Mouse (Mus musculus) myocyte (in vitro differentiated cells): ENCODE results near the gene AL732309.1. TPM values are rescaled to one million over a fixed set of nuclear protein-coding genes. Genes with fewer than 3 reads are reported as not detected.

Experiments used
- H3K27me3 ChIP-seq: one replicate; pipeline ENCODE4 v1.6.1; 2011; ENCODE audit not compliant: control insufficient read depth, insufficient read depth, insufficient read length
- H3K36me3 ChIP-seq: one replicate; pipeline ENCODE4 v1.6.1; 2011; ENCODE audit not compliant: control insufficient read depth, insufficient read depth
- H3K4me2 ChIP-seq: one replicate; pipeline ENCODE4 v1.6.1; 2011; ENCODE audit warnings: low read depth, control low read depth
- H3K4me3 ChIP-seq: one replicate; pipeline ENCODE4 v1.5.1; 2011; ENCODE audit warnings: mild to moderate bottlenecking, control low read depth, moderate library complexity
- H3K79me2 ChIP-seq: one replicate; pipeline ENCODE4 v1.6.1; 2011; ENCODE audit not compliant: control insufficient read depth, insufficient read depth
- H3ac ChIP-seq: one replicate; pipeline ENCODE4 v1.6.1; 2011; ENCODE audit not compliant: control insufficient read depth, insufficient read length
- CEBPB ChIP-seq: IDR thresholded peaks from 2 replicates; pipeline ENCODE4 v1.6.1; 2011; ENCODE audit warnings: mild to moderate bottlenecking, moderate library complexity; ENCODE audit not compliant: poor library complexity, insufficient read depth, severe bottlenecking
- E2F4 ChIP-seq: IDR thresholded peaks from one replicate; pipeline ENCODE4 v1.6.1; 2011; ENCODE audit warnings: mild to moderate bottlenecking, control low read depth, moderate library complexity; ENCODE audit not compliant: insufficient read depth
- MAX ChIP-seq: IDR thresholded peaks from one replicate; pipeline ENCODE4 v1.6.1; 2011; ENCODE audit warnings: low read depth, mild to moderate bottlenecking, control low read depth
- MYOD1 ChIP-seq, 3 experiments: IDR thresholded peaks; one replicate each; pipeline ENCODE4 v1.6.1; 2011; ENCODE audit warnings: control low read depth in 2 of 3, low read depth in 2 of 3, mild to moderate bottlenecking in 2 of 3, moderate library complexity in 1 of 3; ENCODE audit not compliant: insufficient read length in 2 of 3, control insufficient read depth in 1 of 3
- MYOG ChIP-seq, 3 experiments: IDR thresholded peaks; one replicate each; pipeline ENCODE4 v1.6.1; 2011; ENCODE audit warnings: control low read depth in 2 of 3, low read depth in 2 of 3, mild to moderate bottlenecking in 2 of 3; ENCODE audit not compliant: insufficient read length in 2 of 3, control insufficient read depth in 1 of 3, insufficient read depth in 1 of 3
- POLR2A ChIP-seq: IDR thresholded peaks from one replicate; pipeline ENCODE4 v1.6.1; 2011; ENCODE audit warnings: low read depth, mild to moderate bottlenecking, control low read depth, moderate library complexity; ENCODE audit not compliant: insufficient read length
- POLR2AphosphoS2 ChIP-seq: IDR thresholded peaks from one replicate; pipeline ENCODE4 v1.6.1; 2011; ENCODE audit warnings: low read depth, control low read depth; ENCODE audit not compliant: insufficient read length
- REST ChIP-seq: IDR thresholded peaks from one replicate; pipeline ENCODE4 v1.6.1; 2011; ENCODE audit warnings: mild to moderate bottlenecking, control low read depth, moderate library complexity; ENCODE audit not compliant: insufficient read depth, insufficient read length
- SRF ChIP-seq: IDR thresholded peaks from one replicate; pipeline ENCODE4 v1.6.1; 2011; ENCODE audit warnings: low read depth; ENCODE audit not compliant: control insufficient read depth, insufficient read length
- TCF12 ChIP-seq: IDR thresholded peaks from one replicate; pipeline ENCODE4 v1.6.1; 2011; ENCODE audit warnings: mild to moderate bottlenecking, control low read depth; ENCODE audit not compliant: poor library complexity, insufficient read depth, severe bottlenecking
- TCF3 ChIP-seq: IDR thresholded peaks from one replicate; pipeline ENCODE4 v1.6.1; 2011; ENCODE audit warnings: low read depth, control low read depth; ENCODE audit not compliant: insufficient read length
- USF1 ChIP-seq: IDR thresholded peaks from one replicate; pipeline ENCODE4 v1.6.1; 2011; ENCODE audit warnings: low read depth, mild to moderate bottlenecking, control low read depth, moderate library complexity
- polyA plus RNA-seq: library from polyadenylated mRNA; unstranded; fragments of >200 nt; fragmentation: generic; extraction: Trizol; gene quantifications from one replicate; pipeline ENCODE4 v1.2.1, GENCODE M21; 2012; ENCODE audit warnings: missing spikeins

AL732309.1 gene
- polyA plus RNA-seq: 4.5 TPM

DNA sequence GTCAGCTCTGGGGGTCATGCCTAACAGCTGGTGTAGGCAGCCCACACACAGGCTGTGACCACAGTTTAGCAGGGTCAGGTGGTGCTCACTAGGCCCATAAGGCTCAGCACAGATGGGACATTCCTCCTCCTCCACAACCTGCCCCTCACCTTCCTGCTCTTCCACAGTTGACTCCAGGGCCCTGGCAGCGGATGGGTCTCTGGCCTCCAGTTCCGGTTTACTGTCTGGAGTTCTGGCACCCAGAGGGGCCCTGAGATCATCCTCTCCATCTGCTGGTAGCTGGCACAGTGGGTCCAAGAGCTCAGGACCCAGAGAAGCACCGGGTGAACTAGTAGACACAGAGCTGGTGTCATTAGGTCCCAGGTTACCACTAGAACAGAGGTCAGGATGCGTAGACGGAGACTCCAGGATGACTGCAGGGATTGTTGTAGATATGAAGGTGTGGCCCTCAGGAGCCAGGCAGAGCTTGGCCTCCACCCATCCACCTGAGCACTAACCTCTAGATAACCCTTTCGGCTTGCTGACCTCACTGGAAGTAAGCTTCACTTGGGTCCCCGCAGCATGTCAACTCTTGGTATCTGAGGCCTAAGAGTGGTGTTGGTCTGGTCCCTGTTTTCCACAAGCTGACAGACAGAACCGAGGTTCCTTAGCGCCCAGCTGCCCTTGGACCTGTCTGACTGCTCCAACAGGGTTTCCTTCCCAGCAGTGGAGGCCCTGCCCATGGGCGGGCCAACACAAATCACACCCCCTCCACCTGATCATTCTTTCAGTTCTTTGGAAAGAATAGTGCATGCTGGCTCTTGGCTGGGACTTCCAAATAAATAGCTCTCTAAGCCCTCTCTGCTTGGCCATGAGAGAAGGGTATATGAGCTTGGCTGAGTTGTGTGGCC lies at the start of gene AL732309.1:
Gene AL732309.1 (minus strand): TSS at position 681 of the 890 bp plus-strand sequence.
- Histone ChIP-seq H3K27me3 (peaks cover 16% of the 10 kb centered on the region), H3K4me3 (no peak within 1 kb of the TSS), H3K79me2 (no peaks in the 10 kb centered on the region), H3ac (no peak within 1 kb of the TSS), H3K4me2 (no peak within 1 kb of the TSS), H3K36me3 (peaks cover 4% of the 10 kb centered on the region)
- TF ChIP-seq MYOG (IDR thresholded peaks at IDR 0.05; ENCODE audit: control insufficient read depth in 1 of 3, insufficient read depth in 1 of 3, insufficient read length in 2 of 3, low read depth in 2 of 3): no peak
- TF ChIP-seq CEBPB: no peak
- TF ChIP-seq POLR2AphosphoS2: peak; percentile 4
- no peak for TF ChIP-seq TCF12
- no peak for TF ChIP-seq REST

DNA sequence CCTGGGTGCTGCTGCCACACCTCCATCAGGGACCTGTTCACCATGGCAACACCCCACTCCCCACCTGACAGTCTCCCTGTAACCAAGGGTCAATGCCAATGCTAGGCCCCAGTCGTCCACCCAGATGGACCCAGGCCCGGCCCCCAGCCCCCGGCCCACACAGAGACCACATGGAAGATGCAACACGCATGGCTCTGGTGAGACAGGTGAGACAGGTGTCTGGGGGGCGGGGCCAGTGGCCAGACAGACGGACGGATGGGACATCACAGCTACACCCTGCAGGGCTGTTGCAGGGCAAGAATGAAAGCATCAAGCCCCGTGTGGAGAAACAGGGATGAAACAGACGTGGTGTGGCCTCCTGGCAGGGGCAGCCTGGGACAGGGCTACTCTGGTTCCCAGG lies 47.0 kb upstream of the AL732309.1 start:
- H3K79me2 ChIP-seq: no peaks in the 10 kb centered on the region
- no peaks in the 10 kb centered on the region for H3K36me3 ChIP-seq
- peaks cover 79% of the 10 kb centered on the region for H3K27me3 ChIP-seq
- no peak overlapping the region for H3ac ChIP-seq
- TF ChIP-seq CEBPB (no peak), MAX (no peak), POLR2AphosphoS2 (no peak), POLR2A (no peak), SRF (no peak), REST (no peak), MYOD1 (IDR thresholded peaks at IDR 0.05; ENCODE audit: control insufficient read depth in 1 of 3, insufficient read length in 2 of 3, low read depth in 2 of 3) (no peak), TCF12 (no peak), USF1 (no peak), E2F4 (no peak)
- H3K4me3 ChIP-seq: no peak overlapping the region
- H3K4me2 ChIP-seq: no peak overlapping the region

DNA sequence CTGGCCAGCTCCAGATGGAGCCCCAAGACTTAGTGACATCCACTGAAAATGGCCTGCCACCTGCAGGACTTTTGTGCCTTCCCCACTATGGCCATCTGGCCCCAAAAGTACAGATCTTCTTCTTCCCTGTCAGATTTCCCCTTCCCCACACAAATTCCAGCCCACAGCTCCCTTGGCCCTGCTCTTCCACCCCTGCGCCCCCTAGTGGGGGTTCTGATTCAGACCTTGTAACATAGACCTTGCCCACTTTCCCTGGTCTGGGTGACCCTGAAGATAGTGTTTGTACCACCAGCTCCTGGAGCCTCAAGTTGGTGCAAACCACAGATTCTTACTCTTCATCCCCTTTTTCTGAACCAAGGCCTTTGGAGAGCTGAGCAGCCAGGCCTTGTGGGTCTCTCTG lies 46.2 kb upstream of the AL732309.1 start:
- Histone ChIP-seq H3K4me3 (peak overlapping the region; percentile 4), H3ac (no peak overlapping the region), H3K79me2 (no peaks in the 10 kb centered on the region), H3K4me2 (peak overlapping the region; percentile 93), H3K36me3 (no peaks in the 10 kb centered on the region), H3K27me3 (peaks cover 71% of the 10 kb centered on the region)
- TF ChIP-seq MYOG (IDR thresholded peaks at IDR 0.05; ENCODE audit: control insufficient read depth in 1 of 3, insufficient read depth in 1 of 3, insufficient read length in 2 of 3, low read depth in 2 of 3) (no peak), MAX (no peak), USF1 (no peak), SRF (no peak), TCF3 (no peak), CEBPB (no peak), REST (no peak), POLR2AphosphoS2 (no peak), POLR2A (no peak), MYOD1 (IDR thresholded peaks at IDR 0.05; ENCODE audit: control insufficient read depth in 1 of 3, insufficient read length in 2 of 3, low read depth in 2 of 3) (no peak), TCF12 (no peak), E2F4 (no peak)

DNA sequence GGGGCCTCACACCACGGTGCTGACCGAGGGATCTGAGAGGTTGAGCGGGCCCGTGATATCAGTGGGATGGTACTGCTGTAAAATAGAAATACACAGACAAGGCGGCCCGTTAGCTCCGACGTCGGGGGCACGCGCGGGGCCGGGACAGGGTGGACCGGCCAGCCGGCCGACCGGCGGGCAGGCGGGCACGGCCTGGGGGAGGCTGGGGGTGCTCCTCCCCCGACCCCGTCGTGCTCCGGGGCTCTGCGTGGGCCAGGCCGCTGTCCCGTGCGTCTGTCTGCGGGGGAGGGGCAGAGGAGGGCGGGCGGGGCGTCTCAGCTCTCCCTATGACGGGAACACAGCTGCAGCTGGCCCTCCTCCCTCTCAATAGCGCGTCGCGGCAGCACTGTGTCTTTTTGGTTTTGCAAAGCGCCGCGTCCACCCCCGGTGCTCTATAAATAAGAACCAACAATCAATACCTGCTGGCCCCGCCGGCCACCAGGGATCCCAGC lies 45.4 kb upstream of the AL732309.1 start:
- Histone ChIP-seq H3ac (no peak overlapping the region), H3K4me2 (peak overlapping the region; percentile 93), H3K79me2 (no peaks in the 10 kb centered on the region), H3K36me3 (no peaks in the 10 kb centered on the region), H3K4me3 (peak overlapping the region; percentile 4), H3K27me3 (peaks cover 63% of the 10 kb centered on the region)
- no peak for TF ChIP-seq REST
- peak in 2 of 3 experiments; percentile 31 to 78 for TF ChIP-seq MYOD1 (IDR thresholded peaks at IDR 0.05; ENCODE audit: control insufficient read depth in 1 of 3, insufficient read length in 2 of 3, low read depth in 2 of 3)
- TF ChIP-seq MYOG (IDR thresholded peaks at IDR 0.05; ENCODE audit: control insufficient read depth in 1 of 3, insufficient read depth in 1 of 3, insufficient read length in 2 of 3, low read depth in 2 of 3): peak in 2 of 3 experiments; percentile 3 to 77
- peak; percentile 34 for TF ChIP-seq TCF3
- TF ChIP-seq MAX: no peak
- TF ChIP-seq TCF12: no peak
- TF ChIP-seq POLR2A: peak; percentile 50
- TF ChIP-seq USF1: no peak
- TF ChIP-seq E2F4: no peak
- TF ChIP-seq CEBPB: no peak
- no peak for TF ChIP-seq SRF
